Mouse (Mus musculus) large intestine, adult 2 months (tissue): ENCODE results near the gene Pirb. TPM values are rescaled to one million over a fixed set of nuclear protein-coding genes. Genes with fewer than 3 reads are reported as not detected.
"Not testable (repeated sequence)": the region's sequence is repeated elsewhere in the genome, so short reads cannot be mapped to it uniquely, and the experiment has no call there.

Experiments
- DNase-seq: peaks from one replicate; pipeline ENCODE4 v3.0.0-alpha.2; 2012; ENCODE audit warnings: low read depth, low spot score
- WGBS: fragments of 180-500 bp; shearing (Covaris S2); methylation state at CpG from one replicate; pipeline ENCODE4 v1.1.7; 2018; 5-methylcytosine and 5-hydroxymethylcytosine counted together
- polyA plus RNA-seq: library from polyadenylated mRNA; depleted of rRNA; stranded (reverse); fragments of >200 nt; gene quantifications from 2 replicates; pipeline ENCODE4 v1.2.3, GENCODE M21; 2012; rRNA removed

The Pirb gene
- polyA plus RNA-seq = 6.8 and 12.0 TPM in 2 replicates

DNA sequence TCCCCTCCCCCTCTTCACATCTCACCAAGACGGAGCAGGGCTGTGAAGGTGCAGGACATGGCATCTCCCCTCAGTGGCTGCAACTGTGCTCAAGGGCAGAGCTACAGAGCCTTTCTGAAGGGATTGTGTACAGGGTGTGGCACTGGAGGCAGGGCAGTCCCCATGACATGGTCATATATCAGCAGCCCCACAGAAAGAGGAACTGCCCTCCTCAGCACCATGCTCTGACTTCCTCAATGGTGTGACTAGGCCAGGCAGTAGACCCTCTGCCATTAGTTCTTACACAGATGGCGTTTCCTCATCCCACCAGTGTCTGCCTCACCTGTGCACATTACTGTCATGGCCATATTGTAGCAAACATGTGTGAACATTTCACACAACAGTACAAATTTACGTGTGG is at the start of gene Pirb:
Gene Pirb, minus strand, starts transcription at position 124 of the 400 bp plus-strand sequence.
- 38% methylated on average over 1 of the region's 3 CpGs for WGBS
- DNase-seq = not testable (repeated sequence)

DNA sequence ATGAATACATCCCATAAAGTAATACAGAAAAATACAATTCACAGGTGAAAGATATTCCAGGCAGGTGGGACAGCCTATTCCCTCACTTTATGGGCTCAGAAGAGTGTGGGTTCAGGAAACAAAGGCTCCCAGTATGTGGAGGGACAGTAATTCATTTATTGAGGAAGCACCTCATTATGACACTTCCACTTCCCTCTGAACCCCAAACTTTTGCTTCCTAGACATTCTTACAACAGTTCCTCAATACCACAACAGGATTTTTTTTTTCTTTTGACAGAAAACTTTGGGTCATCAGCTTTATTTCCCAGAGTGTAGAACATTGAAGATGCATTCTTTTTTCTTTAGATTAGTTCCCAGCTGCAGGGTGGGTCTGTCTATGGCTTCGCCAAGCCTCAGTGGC is 12.5 kb upstream of the Pirb start:
- DNase-seq = not testable (repeated sequence)
- WGBS = no CpG with 5 or more reads among the region's 1 CpGs

DNA sequence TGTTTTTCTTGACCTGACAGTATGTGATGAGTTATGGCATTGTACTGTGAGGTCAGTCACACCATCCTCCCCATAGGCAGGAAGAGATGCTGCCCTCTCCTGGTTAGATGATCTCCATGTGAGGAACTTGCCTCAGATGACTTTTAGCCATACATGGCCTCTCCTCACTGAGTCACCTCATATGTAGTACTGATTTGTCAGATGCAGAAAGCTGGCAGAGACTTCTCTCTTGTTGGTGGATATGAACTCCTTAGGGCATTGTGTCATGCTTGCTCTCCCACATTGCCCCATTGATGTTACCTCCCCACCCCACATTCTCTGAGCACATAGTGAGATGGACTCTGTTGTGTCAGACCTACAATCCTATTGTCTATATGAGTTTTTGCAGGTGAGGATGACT is 5.3 kb upstream of the Pirb start:
- DNase-seq = not testable (repeated sequence)

DNA sequence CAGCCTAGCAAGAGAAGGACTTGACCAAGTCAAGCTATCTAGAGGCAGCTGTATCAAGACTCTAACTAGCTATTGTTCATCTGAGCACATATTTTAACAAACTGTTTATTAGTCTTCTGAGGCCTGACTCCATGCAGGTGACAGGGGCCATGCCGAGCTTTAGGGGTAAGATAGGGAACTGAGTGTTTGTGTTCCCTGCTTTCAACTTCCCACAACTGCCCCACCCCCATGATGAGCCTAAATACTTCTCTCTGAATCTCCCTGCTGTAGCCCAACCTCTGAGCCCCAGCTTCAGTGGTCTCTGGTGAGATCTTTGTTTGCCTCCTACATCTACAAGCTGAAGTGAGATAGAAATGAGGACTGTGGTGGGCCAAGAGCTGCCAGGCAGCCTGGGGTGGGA is 4.9 kb downstream of the Pirb start:
- 17% methylated on average over 1 of the region's 1 CpGs for WGBS
- no peak for DNase-seq

DNA sequence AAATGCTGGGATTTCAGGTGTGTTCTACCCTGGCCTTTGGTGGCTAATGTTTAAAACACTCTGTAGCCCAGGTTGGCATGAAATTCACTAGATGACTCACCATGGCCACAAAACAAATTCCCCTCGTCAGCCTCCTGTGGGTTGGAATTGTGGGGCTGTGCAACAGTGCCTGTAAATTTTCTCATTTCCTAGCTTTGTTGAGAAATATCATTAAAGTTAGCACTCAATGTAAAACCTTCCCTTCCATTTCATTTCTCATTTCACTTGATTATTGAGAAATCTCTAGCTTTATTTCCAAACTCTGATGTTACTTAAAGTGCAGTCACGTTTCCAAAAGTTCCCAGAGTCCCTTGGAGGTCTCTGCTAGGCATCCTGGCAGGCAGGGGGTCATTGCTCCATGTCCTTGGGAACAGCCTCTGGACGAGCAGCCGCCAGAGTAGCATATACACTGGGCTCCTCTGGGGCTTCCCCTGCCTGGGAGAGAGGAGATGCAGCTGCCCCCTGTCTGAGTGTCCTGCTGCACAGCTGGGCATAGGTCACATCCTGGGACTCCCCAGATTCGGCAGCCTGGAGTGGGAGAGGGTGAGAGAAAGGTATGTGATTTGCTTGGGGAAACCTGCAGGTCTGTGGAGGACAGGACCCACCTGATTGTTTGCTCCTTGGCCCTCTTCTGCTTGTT is 7.8 kb downstream of the Pirb start:
- WGBS = 18% methylated on average over 5 of the region's 5 CpGs
- DNase-seq = no peak

DNA sequence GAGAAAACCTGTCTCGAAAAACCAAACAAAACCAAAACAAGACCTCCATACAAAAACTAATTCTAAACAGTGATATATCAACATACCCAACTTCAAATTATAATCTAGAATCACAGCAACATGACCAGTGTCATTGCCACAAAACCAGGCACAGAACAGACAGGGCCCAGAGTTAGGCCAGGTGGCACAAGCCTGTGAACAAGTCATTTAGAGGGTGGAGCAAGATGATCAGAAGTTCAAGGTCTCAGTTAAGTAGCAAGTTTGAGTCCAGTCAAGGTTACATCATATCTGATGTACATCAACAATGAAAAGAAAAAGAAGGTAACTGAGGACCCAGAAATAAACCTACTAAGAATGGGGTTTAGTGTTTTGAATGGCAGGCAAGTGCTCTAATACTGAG is 11.2 kb downstream of the Pirb start:
- DNase-seq = no peak

DNA sequence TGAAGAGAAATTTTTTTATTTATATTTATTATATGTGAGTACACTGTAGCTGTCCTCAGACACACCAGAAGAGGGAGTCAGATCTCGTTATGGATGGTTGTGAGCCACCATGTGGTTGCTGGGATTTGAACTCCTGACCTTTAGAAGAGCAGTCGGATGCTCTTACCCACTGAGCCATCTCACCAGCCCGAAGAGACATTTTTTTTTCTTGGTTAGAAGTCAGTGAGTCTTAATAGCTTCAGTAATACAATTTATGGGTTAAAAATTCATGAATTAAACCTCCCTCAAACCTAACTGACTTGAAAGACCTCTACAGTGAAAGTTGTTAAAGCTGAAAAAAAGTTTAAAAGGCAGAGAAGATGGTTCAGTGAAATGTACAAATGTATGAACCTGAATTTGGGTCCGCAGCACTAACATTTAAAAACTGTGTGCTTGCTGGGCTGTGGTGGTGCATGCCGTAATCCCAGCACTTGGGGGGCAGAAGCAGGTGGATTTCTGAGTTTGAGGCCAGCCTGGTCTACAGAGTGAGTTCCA is 11.7 kb downstream of the Pirb start:
- not testable (repeated sequence) for DNase-seq
- WGBS = 54% methylated on average over 5 of the region's 5 CpGs

More for the DNA sequence above, 11.2 kb downstream of the Pirb start:
- 54% methylated on average over 1 of the region's 1 CpGs for WGBS

DNA sequence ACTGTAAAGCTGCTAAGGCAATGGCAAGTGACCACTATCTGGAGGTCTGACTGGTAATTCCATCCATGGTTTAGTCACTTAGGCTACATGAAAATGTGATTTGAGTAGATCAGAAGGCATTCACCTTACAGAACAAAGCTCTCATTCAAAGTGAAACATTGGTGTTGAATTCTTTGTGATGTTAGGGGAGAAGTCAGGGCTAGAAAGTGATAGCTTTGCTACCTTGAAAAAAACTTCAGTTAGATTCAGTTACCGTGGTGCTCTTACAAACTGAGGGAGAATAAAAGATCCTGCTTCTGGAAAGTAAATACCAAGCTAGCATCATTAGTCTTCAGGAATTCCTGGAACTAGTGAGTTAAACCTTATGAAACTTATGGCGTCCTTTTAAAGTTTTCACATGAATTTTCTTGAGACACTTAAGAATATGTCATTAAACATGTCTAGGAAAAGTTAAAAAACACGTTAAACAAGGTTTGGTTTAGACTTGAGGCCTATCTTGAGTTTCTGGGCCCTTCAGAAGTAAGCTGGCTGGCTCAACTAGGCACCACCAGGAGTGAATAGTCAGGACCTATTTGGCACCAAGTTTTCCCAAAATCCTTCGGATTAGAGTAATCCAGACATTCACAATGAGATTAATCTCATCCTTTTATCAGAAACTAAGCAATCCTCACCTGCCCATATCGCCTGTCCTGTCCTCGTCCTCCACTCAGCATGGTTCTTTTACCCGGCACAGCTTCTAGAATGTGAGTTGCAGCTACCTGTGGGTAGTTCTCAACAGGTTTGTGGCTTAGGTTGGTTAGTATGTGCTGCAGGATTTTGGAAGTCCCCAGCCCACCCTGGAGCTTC is 12.4 kb downstream of the Pirb start:
- DNase-seq = no peak
- WGBS = 63% methylated on average over 7 of the region's 7 CpGs

DNA sequence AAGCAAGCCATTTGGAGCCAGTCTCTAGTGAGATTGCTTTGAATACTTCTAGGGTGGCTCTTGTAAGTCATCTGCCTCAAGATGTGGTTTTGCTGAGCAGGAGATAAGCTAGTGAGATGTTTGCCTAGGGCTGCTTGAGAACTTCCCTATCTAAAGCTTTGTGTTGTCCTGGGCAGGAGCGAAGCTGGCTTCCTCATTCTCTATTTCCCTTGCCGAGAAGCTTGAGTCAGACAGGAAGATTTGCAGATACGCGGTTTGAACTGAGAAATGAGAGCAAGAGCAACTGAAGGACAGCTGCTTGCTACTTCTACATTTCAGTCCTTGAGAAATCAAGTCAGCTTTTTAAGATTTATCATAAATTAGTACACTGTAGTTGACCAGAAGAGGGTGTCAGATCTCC is 13.2 kb downstream of the Pirb start:
- WGBS = 58% methylated on average over 4 of the region's 4 CpGs
- no peak for DNase-seq

DNA sequence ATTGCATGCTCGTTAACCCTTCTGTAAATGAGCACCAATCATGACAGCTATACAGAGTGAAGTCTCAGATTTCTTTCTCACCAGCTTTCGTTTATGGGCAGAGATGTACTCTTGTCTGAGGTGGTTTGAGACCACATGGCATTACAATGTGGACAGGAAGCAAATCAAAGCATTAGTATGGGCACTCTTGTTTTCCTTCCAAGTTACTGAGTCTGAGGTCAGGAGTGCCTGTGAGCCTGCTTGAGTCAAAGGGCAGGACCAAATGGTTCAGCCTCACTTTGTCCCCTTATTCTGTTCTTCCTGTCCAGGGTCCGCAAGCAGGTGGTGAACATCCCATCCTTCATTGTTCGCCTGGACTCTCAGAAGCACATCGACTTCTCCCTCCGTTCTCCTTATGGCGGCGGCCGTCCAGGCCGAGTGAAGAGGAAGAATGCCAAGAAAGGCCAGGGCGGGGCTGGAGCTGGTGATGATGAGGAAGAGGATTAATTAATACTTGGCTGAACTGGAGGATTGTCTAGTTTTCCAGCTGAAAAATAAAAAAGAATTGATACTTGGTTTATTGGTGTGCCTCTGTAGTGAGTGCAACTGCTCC is 13.8 kb downstream of the Pirb start:
- 27% methylated on average over 11 of the region's 11 CpGs for WGBS
- DNase-seq = no peak

DNA sequence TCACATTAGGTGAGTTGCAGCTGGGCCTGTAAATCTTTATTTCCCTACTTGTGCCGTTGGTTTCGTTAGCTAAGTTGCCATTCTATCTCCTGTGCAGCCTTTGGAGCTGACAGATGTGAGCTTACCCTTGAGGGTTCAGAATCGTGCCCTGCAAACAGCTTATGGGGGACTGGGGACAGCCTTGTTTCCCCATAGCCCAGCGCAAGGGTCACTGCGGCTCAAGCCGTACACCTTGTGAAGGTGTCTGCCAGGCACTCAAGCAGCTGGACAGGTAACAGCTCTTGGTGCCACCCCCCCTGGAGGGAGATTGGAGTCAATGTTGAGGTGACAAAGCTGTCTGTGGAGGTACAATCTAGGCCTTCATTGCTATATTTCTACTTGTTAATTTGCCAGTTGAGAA is 14.3 kb downstream of the Pirb start:
- WGBS = 13% methylated on average over 6 of the region's 6 CpGs
- no peak for DNase-seq

DNA sequence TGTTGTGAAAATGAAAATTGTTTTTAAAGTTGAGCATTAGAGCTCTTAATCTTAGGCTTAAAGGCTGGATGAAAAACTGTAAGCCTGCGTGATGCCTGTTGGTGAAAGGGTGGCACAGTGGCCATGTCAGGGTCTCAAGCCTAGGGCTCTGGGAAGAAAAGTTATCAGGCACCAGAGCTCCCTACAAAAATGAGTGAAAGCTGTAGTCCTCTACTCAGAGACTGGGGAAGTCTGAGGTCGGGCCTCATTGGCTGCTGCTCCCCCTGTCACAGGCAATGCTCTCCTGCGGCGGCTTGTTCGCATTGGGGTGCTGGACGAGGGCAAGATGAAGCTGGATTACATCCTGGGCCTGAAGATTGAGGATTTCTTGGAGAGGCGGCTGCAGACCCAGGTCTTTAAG is 14.7 kb downstream of the Pirb start:
- DNase-seq = not testable (repeated sequence)
- 10% methylated on average over 7 of the region's 7 CpGs for WGBS

DNA sequence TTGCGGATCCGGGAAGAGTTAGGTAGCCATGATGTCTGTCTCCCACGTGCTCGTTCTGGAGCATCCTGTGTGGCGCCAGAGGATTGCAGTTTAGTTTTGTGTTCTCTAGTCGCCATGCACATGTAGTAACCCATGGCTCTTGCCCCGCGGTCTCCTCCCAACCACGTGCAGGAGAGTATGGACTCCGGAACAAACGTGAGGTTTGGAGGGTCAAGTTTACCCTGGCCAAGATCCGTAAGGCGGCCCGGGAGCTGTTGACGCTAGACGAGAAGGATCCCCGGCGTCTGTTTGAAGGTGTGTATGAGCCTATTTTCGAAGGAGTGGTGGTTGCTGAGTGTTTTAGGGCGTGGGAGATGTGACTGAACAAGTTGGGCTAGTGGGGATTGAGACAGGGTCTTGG is 15.7 kb downstream of the Pirb start:
- DNase-seq = no peak
- WGBS = under 1% methylated on average over 20 of the region's 20 CpGs

DNA sequence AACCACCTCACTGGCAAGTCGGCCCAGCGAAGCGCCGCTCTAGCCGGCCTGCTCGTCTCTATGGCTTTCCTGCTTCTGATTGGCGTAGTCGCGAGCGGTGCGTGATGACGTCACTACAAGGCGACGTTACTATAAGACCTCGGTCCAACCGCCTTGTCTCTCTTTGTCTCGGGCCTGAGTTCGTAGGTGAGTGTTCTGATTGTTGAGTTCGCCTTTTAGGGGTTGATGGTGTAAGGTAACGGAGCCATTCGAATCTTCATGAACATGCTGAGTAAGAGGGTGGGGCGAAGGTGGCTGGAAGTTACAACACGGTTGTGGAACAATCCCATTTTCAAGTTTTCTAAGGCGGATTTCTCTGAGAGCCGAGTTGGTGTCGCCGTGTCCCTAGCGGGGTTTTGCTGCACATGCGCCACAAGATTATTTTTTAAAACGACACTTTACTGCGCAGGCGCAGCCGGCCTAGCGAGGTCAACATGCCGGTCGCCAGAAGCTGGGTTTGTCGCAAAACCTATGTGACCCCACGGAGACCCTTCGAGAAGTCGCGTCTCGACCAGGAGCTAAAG is 16.2 kb downstream of the Pirb start, which contains the start of gene Rps9:
Gene Rps9, plus strand, starts transcription at position 115 of the 563 bp plus-strand sequence.
- under 1% methylated on average over 42 of the region's 42 CpGs for WGBS
- peak; percentile 80 for DNase-seq

DNA sequence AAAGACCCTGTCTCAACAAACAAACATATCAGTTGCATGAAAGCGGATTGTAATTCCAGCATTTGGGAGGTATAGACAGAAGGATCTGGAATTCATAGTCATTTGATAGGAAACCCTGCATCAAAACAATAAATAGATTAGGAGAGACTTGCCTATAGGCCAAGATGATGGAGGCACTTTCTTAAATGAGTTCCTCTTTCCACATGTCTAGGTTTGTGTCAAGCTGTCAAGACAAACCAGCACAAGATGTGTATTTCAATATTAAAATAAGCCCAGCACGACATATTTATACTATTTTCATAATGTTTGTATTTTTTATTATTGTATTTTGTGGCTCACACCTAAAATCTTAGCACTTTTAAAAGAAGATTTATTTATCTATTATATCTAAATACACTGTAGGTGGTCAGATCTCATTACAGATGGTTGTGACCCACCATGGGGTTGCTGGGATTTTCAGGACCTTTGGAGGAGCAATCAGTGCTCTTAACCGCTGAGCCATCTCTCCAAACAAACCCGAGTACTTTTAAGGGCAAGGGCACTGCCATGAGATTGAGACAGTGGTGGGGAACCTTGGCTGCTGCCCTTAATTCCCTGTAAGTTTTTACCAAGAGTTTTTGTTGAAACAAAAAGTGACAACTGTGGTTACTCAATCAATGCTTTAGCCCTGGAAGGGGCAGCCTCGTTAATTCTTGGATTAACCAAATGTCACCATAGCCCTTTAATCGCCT is 16.9 kb downstream of the Pirb start:
- WGBS = 18% methylated on average over 6 of the region's 6 CpGs
- no peak for DNase-seq

DNA sequence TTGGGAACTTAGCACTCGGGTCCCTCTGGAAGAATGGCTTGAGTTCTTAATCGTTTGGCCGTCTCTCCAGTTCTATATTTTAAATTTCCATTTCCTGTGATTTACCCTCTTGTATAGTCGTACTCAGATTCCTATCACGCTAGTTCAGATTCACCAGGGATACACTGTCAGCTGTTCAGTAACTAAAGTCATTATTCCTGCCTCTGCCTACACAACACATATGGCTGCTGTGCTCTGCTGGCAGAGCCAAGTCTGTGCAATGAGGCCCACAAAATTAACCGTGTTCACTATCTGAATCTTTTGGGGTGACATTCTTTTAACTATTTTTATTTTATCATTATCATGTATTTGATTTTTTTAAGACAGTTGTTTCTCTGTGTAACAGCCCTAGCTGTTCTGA is 21.7 kb downstream of the Pirb start:
- 94% methylated on average over 6 of the region's 6 CpGs for WGBS

DNA sequence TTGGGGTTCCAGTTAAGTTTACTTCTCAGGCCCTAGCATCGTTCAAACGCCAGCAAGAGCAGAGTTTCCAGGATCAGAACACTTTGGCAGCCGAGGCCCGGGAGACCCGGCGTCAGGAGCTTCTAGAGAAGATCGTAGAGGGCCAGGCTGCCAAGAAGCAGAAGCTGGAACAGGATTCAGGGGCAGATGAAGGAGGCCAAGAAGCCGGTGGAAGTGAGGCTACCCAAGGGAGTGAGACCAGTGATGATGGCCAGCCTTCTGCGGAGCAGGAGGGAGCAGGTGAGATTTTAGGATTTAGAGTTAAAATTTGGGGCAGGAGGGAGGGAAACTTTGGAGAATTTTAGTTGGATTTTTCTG is 25.3 kb downstream of the Pirb start:
- 7% methylated on average over 9 of the region's 9 CpGs for WGBS
- not testable (repeated sequence) for DNase-seq

More for the DNA sequence above, 21.7 kb downstream of the Pirb start:
- no peak for DNase-seq

DNA sequence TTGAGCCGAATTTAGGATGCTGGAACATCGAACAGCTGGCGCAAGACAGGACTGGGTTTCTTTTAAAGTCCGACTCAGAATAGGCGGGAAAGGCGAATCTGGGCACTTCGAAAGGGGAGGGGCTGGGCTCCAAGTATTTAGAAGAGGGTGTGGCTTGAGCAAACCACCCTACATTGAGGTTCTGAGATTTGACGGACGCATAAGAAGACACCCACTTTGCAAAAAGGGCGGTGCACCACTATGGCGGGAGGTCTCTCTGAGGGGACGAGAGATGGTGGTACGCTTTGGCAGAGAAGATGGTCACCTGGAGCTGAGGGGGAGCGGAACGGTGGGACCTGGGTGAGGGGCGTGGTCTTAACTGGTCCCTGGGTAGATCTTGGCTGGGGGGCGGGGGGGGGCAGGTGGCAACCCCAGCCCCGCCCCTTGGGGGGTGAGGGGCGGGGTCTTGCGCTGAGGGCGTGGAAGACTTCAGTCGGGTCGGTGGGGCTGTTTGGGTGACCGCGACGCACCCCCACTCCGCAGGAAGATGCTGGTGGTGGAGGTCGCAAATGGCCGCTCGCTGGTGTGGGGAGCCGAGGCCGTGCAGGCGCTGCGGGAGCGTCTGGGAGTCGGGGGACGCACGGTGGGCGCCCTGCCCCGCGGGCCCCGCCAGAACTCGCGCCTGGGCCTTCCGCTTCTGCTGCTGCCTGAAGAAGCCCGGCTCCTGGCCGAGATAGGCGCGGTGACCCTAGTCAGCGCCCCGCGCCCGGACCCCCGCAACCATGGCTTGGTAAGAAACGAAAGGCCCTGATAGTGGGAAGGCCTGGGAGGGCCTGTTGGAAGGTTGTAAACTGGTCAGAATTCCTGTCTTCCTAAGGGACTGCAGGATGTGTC is 25.9 kb downstream of the Pirb start:
- under 1% methylated on average over 51 of the region's 55 CpGs for WGBS
- DNase-seq = peak; percentile 53

DNA sequence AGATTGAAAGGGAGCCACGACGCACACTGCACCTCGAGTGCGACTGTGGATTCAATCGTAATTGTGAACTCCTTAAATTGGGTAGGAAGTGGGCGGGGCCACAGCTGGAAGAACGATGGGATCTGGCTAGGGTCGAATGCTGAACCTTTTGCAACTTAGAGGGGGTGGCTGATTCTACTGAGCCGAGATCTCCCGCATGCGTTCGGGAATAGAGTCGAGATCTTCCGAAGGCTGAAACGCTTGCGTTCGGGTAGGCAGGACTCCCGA is 26.4 kb downstream of the Pirb start:
- under 1% methylated on average over 18 of the region's 18 CpGs for WGBS
- no peak for DNase-seq
